Mouse (Mus musculus) megakaryocyte, embryonic 14.5 days (primary cell): ENCODE results near the gene Eef2k.

Source experiments
- FLI1 ChIP-seq: IDR thresholded peaks from 2 replicates; pipeline ENCODE4 v1.6.1; 2012; ENCODE audit warnings: low read length, inconsistent platforms, mixed read lengths
- GATA1 ChIP-seq: IDR thresholded peaks from 3 replicates; pipeline ENCODE4 v1.6.1; 2012; ENCODE audit warnings: mixed read lengths, low read length, inconsistent platforms, borderline replicate concordance

- no peak for TF ChIP-seq GATA1
- TF ChIP-seq FLI1, result no peak
Observed at GRCm38 (mm10) chr7:120839786-120840185, 2.8 kb upstream of the Eef2k start.
